Mouse (Mus musculus) ES-CJ7 (cell line): ENCODE measurements around the gene E130114P18Rik.

Experiments used
- DNase-seq: peaks from one replicate; pipeline ENCODE4 v3.0.0; 2011; ENCODE audit warnings: low read depth, low spot score

E130114P18Rik gene

GRCm38 (mm10) chr4:97648825-97649625, 128.9 kb downstream of the E130114P18Rik start:
- DNase-seq = no peak

- DNase-seq = no peak
These were observed 129.5 kb downstream of the E130114P18Rik start for GRCm38 (mm10) chr4:97648436-97648707.

GRCm38 (mm10) chr4:97647700-97648435, 130.0 kb downstream of the E130114P18Rik start:
- no peak for DNase-seq

- DNase-seq = no peak
These were observed 130.6 kb downstream of the E130114P18Rik start for GRCm38 (mm10) chr4:97647236-97647635.

- no peak for DNase-seq
These were observed 137.5 kb downstream of the E130114P18Rik start for GRCm38 (mm10) chr4:97640385-97640784.

- no peak for DNase-seq
These were observed 141.3 kb downstream of the E130114P18Rik start for GRCm38 (mm10) chr4:97636569-97636968.

GRCm38 (mm10) chr4:97635757-97636292, 142.1 kb downstream of the E130114P18Rik start:
- DNase-seq = no peak

- DNase-seq = no peak
These were observed 142.6 kb downstream of the E130114P18Rik start for GRCm38 (mm10) chr4:97635296-97635755.

- DNase-seq = no peak
These were observed 148.8 kb downstream of the E130114P18Rik start for GRCm38 (mm10) chr4:97628881-97629605.

GRCm38 (mm10) chr4:97626002-97626720, 151.7 kb downstream of the E130114P18Rik start:
- DNase-seq = no peak

- no peak for DNase-seq
These were observed 154.7 kb downstream of the E130114P18Rik start for GRCm38 (mm10) chr4:97623165-97623564.

GRCm38 (mm10) chr4:97621731-97622130, 156.1 kb downstream of the E130114P18Rik start:
- no peak for DNase-seq

GRCm38 (mm10) chr4:97620409-97620808, 157.5 kb downstream of the E130114P18Rik start:
- no peak for DNase-seq

GRCm38 (mm10) chr4:97618668-97619373, 159.1 kb downstream of the E130114P18Rik start:
- DNase-seq = no peak

GRCm38 (mm10) chr4:97615031-97615430, 162.8 kb downstream of the E130114P18Rik start:
- DNase-seq = no peak

- DNase-seq = no peak
These were observed 166.5 kb downstream of the E130114P18Rik start for GRCm38 (mm10) chr4:97611251-97611847.

GRCm38 (mm10) chr4:97609831-97610727, 167.8 kb downstream of the E130114P18Rik start:
- DNase-seq = no peak

- no peak for DNase-seq
These were observed 168.5 kb downstream of the E130114P18Rik start for GRCm38 (mm10) chr4:97609329-97609728.

GRCm38 (mm10) chr4:97608728-97609127, 169.2 kb downstream of the E130114P18Rik start:
- DNase-seq = no peak
